Mouse (Mus musculus) erythroblast, embryonic 14.5 days (primary cell): ENCODE data around the gene Nav2.

Experiments used
- GATA1 ChIP-seq: IDR thresholded peaks from 2 replicates; pipeline ENCODE4 v1.6.1; 2012; ENCODE audit warnings: low read length, inconsistent platforms, mixed read lengths
- TAL1 ChIP-seq: IDR thresholded peaks from 3 replicates; pipeline ENCODE4 v1.6.1; 2012; ENCODE audit warnings: low read length, inconsistent platforms, mixed read lengths

- TF ChIP-seq GATA1 (no peak), TAL1 (no peak)
Observed at GRCm38 (mm10) chr7:49562404-49562803, 653.9 kb downstream of the Nav2 start.
